Mouse (Mus musculus) forebrain, postnatal 0 days (tissue): ENCODE measurements around the gene Ntn3. TPM values are rescaled to one million over a fixed set of nuclear protein-coding genes. Genes with fewer than 3 reads are reported as not detected.
A peak's percentile ranks its signal among the peaks of the same experiment; 100 is the strongest.

Experiments used
- ATAC-seq: fragments of 200-750 bp; cut with Nextera tagmentation; 2 replicates; pipeline ENCODE4 v1.8.0; 2017; ENCODE audit warnings: mild to moderate bottlenecking, moderate library complexity
- DNase-seq: peaks from one replicate; pipeline ENCODE4 v3.0.0-alpha.2; 2015
- H3K27ac ChIP-seq: fragments of 300-500 bp; sonication (generic); 2 replicates; pipeline ENCODE4 v1.5.1; 2014; ENCODE audit warnings: low read depth, mild to moderate bottlenecking, antibody characterized with exemption, low read length, moderate library complexity, mixed read lengths
- H3K27me3 ChIP-seq: fragments of 300-500 bp; sonication (generic); 2 replicates; pipeline ENCODE4 v1.6.1; 2014; ENCODE audit warnings: mild to moderate bottlenecking, low read length, mixed read lengths; ENCODE audit not compliant: insufficient read depth
- H3K36me3 ChIP-seq: fragments of 300-500 bp; sonication (generic); 2 replicates; pipeline ENCODE4 v1.6.1; 2014; ENCODE audit warnings: mild to moderate bottlenecking, moderate library complexity; ENCODE audit not compliant: insufficient read depth
- H3K4me1 ChIP-seq: fragments of 300-500 bp; sonication (generic); 2 replicates; pipeline ENCODE4 v1.6.1; 2014; ENCODE audit warnings: antibody characterized with exemption; ENCODE audit not compliant: insufficient read depth
- H3K4me2 ChIP-seq: fragments of 300-500 bp; sonication (generic); 2 replicates; pipeline ENCODE4 v1.6.1; 2014; ENCODE audit warnings: low read depth, mild to moderate bottlenecking, moderate library complexity
- H3K4me3 ChIP-seq: fragments of 300-500 bp; sonication (generic); 2 replicates; pipeline ENCODE4 v1.5.1; 2014; ENCODE audit warnings: low read depth, low read length, mixed read lengths
- H3K9ac ChIP-seq: fragments of 300-500 bp; sonication (generic); 2 replicates; pipeline ENCODE4 v1.6.1; 2014; ENCODE audit warnings: mild to moderate bottlenecking
- H3K9me3 ChIP-seq: fragments of 300-500 bp; sonication (generic); 2 replicates; pipeline ENCODE4 v1.6.1; 2016; ENCODE audit warnings: low read length
- CTCF ChIP-seq: sonication (generic); IDR thresholded peaks from 2 replicates; pipeline ENCODE4 v1.5.1; 2016; ENCODE audit warnings: antibody characterized with exemption, control low read depth, low read depth
- WGBS: fragments of 180-500 bp; shearing (Covaris S2); extraction: QIAGEN DNeasy Blood & Tissue Kit; methylation state at CpG from one replicate; pipeline ENCODE4 v1.1.7; 2014; 5-methylcytosine and 5-hydroxymethylcytosine counted together
- polyA plus RNA-seq: library from polyadenylated mRNA; unstranded; fragments of >200 nt; fragmentation: Nextera tagmentation; extraction: Ambion mirVana; gene quantifications from 2 replicates; pipeline ENCODE4 v1.2.1, GENCODE M21; 2015
- total RNA-seq: library from RNA; depleted of rRNA; stranded (reverse); fragments of >200 nt; gene quantifications from 2 replicates; pipeline ENCODE4 v1.2.3, GENCODE M21; 2014

The Ntn3 gene
- total and polyA plus RNA-seq, 2 experiments from 2014 or later: 4.0 to 19.6 TPM

DNA sequence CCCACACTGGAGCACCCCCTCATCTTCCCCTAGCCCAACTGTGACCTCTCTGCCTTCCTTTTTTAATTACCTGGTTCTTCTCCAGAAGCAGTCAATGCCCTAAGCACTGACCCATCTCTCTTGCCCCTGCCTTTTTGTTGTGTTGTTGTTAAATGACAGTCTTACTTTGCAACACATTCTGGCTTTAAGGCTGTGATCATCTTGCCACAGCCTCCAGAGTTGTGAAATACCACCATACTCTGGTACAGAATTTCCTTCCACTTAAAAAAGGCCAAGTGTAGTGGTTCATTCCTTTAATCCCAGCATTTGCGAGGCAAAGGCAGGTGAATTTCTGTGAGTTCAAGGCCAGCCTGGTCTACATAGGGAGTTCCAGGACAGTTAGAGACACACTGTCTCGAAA lies 18.4 kb downstream of the Ntn3 start:
- WGBS: 87% methylated on average over 2 of the region's 2 CpGs
- TF ChIP-seq CTCF: no peak

DNA sequence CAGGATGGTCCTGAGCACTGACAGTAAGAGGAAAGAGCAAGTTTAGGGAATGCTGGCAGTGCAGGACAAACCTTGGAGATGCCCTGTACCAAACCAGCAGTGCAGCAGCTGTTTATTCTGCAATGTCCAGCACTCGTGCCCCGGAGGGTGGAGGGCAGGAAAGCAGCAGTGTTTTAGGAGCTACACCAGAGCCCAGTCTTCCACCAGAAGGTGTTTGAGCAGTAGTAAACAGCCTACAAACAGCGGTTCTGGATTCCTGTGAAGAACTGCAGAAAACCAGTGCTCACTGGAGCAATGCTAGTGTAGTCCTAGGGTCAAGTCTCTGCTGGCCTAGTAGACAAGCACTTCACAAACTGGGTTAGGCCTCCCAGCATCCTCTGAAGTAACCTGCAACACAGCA lies 35.1 kb downstream of the Ntn3 start:
- H3K27ac ChIP-seq: no peak overlapping the region
- no peaks in the 10 kb centered on the region for H3K9me3 ChIP-seq
- peaks cover 5% of the 10 kb centered on the region; the same call in 1 of the 2 replicates for H3K4me1 ChIP-seq
- peaks cover 3% of the 10 kb centered on the region; the same call in 1 of the 2 replicates for H3K36me3 ChIP-seq
- no peak overlapping the region for H3K4me2 ChIP-seq
- H3K9ac ChIP-seq: no peak overlapping the region
- H3K4me3 ChIP-seq: no peak overlapping the region
- no peaks in the 10 kb centered on the region for H3K27me3 ChIP-seq
- WGBS: 77% methylated on average over 3 of the region's 3 CpGs
- DNase-seq: no peak
- no peak for ATAC-seq
- no peak for TF ChIP-seq CTCF

More for the DNA sequence above, 18.4 kb downstream of the Ntn3 start:
- no peak overlapping the region for H3K9ac ChIP-seq
- no peaks in the 10 kb centered on the region for H3K4me1 ChIP-seq
- H3K4me3 ChIP-seq: no peak overlapping the region
- no peak overlapping the region for H3K4me2 ChIP-seq
- no peak overlapping the region for H3K27ac ChIP-seq
- peaks cover 11% of the 10 kb centered on the region for H3K36me3 ChIP-seq
- no peaks in the 10 kb centered on the region for H3K9me3 ChIP-seq
- DNase-seq: no peak
- ATAC-seq: no peak
- H3K27me3 ChIP-seq: no peaks in the 10 kb centered on the region

DNA sequence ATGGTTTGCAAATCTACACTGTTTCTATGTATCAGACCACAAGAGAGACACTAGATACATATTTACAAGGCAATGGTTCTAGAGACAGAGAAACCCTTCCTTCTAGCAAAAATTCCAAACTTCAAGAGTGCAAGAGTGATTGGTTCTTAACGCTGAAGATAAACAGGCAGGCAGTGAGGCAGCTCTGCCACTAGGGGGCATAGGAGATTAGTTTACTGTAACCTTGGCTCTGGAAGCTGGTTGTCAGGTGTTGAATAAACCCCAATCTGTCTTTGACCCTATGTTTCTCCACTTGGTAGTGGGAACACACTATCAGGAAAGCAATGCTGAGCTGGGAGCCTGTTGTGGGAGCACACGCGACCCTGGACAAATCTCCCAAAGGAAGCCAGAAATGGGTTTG lies 35.9 kb downstream of the Ntn3 start:
- no peak overlapping the region for H3K27ac ChIP-seq
- H3K4me2 ChIP-seq: no peak overlapping the region
- no peak overlapping the region for H3K4me3 ChIP-seq
- H3K9ac ChIP-seq: no peak overlapping the region
- no peaks in the 10 kb centered on the region for H3K36me3 ChIP-seq
- H3K9me3 ChIP-seq: no peaks in the 10 kb centered on the region
- H3K4me1 ChIP-seq: peaks cover 5% of the 10 kb centered on the region; the same call in 1 of the 2 replicates
- 3% methylated on average over 3 of the region's 3 CpGs for WGBS
- no peaks in the 10 kb centered on the region for H3K27me3 ChIP-seq
- TF ChIP-seq CTCF: peak; percentile 96
- no peak for ATAC-seq
- DNase-seq: peak; percentile 89

DNA sequence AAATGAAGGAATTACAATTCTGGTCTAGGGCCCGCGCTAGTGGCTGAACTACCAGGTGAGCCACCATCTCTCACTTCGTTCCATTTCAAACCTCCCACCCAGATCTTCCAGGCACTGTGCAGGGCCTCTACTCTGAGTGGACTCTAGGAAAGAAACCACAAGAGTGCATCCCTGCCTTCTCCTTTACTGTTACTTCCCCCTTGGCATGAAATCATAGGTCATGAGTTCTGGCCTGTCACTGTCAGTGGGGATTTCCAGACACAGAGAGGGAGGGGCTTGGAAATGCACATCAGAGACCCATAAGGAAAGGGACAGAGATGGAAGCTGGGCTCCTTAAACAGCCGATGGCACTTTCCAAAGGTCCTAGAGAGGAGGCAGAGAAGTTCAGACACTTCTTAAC lies 37.6 kb downstream of the Ntn3 start:
- H3K27ac ChIP-seq: no peak overlapping the region
- H3K27me3 ChIP-seq: no peaks in the 10 kb centered on the region
- no peak overlapping the region for H3K4me2 ChIP-seq
- peaks cover under 1% of the 10 kb centered on the region for H3K36me3 ChIP-seq
- no peak for ATAC-seq
- DNase-seq: no peak
- H3K4me1 ChIP-seq: peaks cover 17% of the 10 kb centered on the region
- 91% methylated on average over 4 of the region's 4 CpGs for WGBS
- H3K9me3 ChIP-seq: no peaks in the 10 kb centered on the region
- TF ChIP-seq CTCF: no peak
- H3K4me3 ChIP-seq: no peak overlapping the region
- H3K9ac ChIP-seq: no peak overlapping the region

DNA sequence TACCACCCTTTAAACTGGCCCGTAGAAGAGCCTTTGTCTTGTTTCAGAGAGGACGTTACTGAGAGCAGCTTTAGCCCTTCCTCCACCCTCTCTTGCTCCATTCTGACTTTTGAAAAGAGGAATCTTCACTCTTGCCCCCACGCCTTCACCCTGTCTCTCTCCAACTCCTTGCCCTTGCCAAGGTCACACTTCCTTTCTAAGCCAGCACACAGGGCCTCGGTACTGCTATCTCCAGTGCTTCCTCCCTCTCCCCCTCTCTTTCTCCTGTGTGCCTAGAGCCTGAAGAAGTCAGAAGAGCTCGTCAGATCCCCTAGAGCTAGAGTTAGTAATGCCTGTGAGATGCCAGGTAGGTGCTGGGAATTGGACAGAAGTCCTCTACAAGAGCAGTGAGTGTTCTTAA lies 38.6 kb downstream of the Ntn3 start:
- no peak for DNase-seq
- H3K9me3 ChIP-seq: no peaks in the 10 kb centered on the region
- no peaks in the 10 kb centered on the region for H3K27me3 ChIP-seq
- no peak overlapping the region for H3K9ac ChIP-seq
- H3K4me3 ChIP-seq: no peak overlapping the region
- no peak for TF ChIP-seq CTCF
- WGBS: 81% methylated on average over 5 of the region's 5 CpGs
- ATAC-seq: no peak
- H3K27ac ChIP-seq: no peak overlapping the region
- peaks cover 17% of the 10 kb centered on the region for H3K4me1 ChIP-seq
- H3K36me3 ChIP-seq: peaks cover 5% of the 10 kb centered on the region
- H3K4me2 ChIP-seq: no peak overlapping the region

DNA sequence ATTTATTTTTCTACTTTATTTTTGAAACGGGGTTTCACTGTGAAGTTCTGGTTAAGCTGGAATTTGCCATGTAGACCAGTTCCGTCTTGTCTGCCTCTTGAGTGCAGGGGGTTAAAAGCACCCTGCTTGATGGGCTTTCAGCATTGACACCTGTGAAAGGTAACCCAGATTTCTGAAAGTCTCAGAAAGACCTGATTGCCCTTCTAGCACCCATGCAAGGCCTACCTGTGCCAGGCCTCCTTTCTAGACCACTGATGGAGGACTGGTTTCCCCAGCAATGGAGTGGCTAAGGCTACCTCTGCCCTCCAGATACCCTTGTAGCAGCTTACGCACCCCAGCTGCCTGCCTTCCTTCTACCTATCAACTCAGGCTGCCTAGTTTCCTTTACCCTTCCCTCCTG lies 39.2 kb downstream of the Ntn3 start:
- Histone ChIP-seq H3K27me3 (no peaks in the 10 kb centered on the region), H3K4me2 (peak overlapping the region; percentile 78), H3K9me3 (no peaks in the 10 kb centered on the region), H3K4me1 (peaks cover 17% of the 10 kb centered on the region), H3K4me3 (peak overlapping the region; percentile 73), H3K9ac (peak overlapping the region; percentile 94), H3K27ac (peak overlapping the region; percentile 97), H3K36me3 (peaks cover 10% of the 10 kb centered on the region)
- TF ChIP-seq CTCF: no peak
- WGBS: 64% methylated on average over 3 of the region's 3 CpGs
- no peak for ATAC-seq
- DNase-seq: no peak

DNA sequence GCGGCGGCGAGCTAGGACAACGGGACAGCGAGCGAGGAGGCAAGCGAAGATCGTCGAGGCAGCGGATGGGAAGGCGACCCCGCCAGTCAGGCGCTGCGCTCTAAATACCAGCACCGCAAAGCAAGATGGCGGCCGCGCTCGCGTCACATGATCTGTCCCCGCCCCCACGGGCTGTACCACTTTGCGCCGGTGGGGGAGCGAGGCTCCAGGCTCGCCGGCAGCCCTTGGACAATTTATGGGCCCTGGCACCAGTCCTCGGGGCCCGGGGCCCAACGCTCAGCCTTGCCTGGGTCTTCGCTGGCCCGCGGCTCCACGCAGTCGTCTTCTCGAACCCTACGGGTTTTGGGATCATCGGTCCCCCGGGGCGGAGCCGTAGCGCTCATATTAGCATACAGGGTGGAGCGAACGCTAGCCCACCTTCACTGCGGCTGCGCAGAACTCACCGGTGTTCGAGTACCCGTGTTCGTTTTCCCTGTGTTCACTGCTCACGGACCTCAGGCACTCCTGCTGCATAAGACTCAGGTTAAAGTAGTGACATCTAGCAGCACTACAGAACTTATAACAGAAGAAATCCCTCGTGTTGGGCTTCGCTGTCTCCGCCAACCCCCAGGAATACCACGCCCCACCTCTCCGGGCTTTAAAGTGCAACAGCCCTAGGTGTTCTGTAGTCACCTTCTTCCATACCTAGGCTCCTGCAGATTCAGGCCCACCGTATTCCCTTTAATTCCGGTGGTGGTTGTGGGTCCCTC lies 39.8 kb downstream of the Ntn3 start, which contains the start of gene Atp6v0c:
TSS of gene Atp6v0c (minus strand) at position 386 of the 749 bp plus-strand sequence.
- Histone ChIP-seq H3K27ac (peak within 1 kb of the TSS; percentile 97), H3K4me1 (peaks cover 17% of the 10 kb centered on the region), H3K9me3 (no peaks in the 10 kb centered on the region), H3K27me3 (no peaks in the 10 kb centered on the region), H3K9ac (peak within 1 kb of the TSS; percentile 94), H3K36me3 (peaks cover 13% of the 10 kb centered on the region), H3K4me3 (peak within 1 kb of the TSS; percentile 73), H3K4me2 (peak within 1 kb of the TSS; percentile 78)
- DNase-seq (peak; percentile 98), ATAC-seq (peak; percentile 93)
- peak; percentile 59 for TF ChIP-seq CTCF
- under 1% methylated on average over 57 of the region's 58 CpGs for WGBS
